Mouse (Mus musculus) forebrain, embryonic 11.5 days (tissue): ENCODE results near the gene Fuca1. TPM values are rescaled to one million over a fixed set of nuclear protein-coding genes. Genes with fewer than 3 reads are reported as not detected.

Experiments
- ATAC-seq: fragments of 200-750 bp; cut with Nextera tagmentation; replicated peaks from 2 replicates; pipeline ENCODE4 v1.8.0; 2017; ENCODE audit warnings: moderate TSS enrichment; ENCODE audit not compliant: low FRiP score
- DNase-seq: peaks from one replicate; pipeline ENCODE4 v3.0.0-alpha.2; 2017; ENCODE audit warnings: low spot score
- H3K27ac ChIP-seq: fragments of 300-500 bp; sonication (generic); 2 replicates; pipeline ENCODE4 v1.5.1; 2014; ENCODE audit warnings: low read depth, low read length
- H3K27me3 ChIP-seq: fragments of 300-500 bp; sonication (generic); 2 replicates; pipeline ENCODE4 v1.6.1; 2014; ENCODE audit warnings: mild to moderate bottlenecking, low read length, mixed read lengths; ENCODE audit not compliant: control insufficient read depth, insufficient read depth
- H3K36me3 ChIP-seq: fragments of 300-500 bp; sonication (generic); 2 replicates; pipeline ENCODE4 v1.6.1; 2014; ENCODE audit warnings: mild to moderate bottlenecking, low read length, moderate library complexity, mixed read lengths; ENCODE audit not compliant: control insufficient read depth, insufficient read depth
- H3K4me1 ChIP-seq: fragments of 300-500 bp; sonication (generic); replicated peaks from 2 replicates; pipeline ENCODE4 v1.6.1; 2014; ENCODE audit warnings: low read length, mixed read lengths; ENCODE audit not compliant: control insufficient read depth, insufficient read depth
- H3K4me2 ChIP-seq: fragments of 300-500 bp; sonication (generic); 2 replicates; pipeline ENCODE4 v1.6.1; 2014; ENCODE audit warnings: low read depth, mild to moderate bottlenecking, low read length, moderate library complexity, mixed read lengths; ENCODE audit not compliant: severe bottlenecking
- H3K4me3 ChIP-seq: fragments of 300-500 bp; sonication (generic); 2 replicates; pipeline ENCODE4 v1.5.1; 2014; ENCODE audit warnings: low read depth, low read length
- H3K9ac ChIP-seq: fragments of 300-500 bp; sonication (generic); 2 replicates; pipeline ENCODE4 v1.6.1; 2014; ENCODE audit warnings: low read length
- H3K9me3 ChIP-seq: fragments of 300-500 bp; sonication (generic); 2 replicates; pipeline ENCODE4 v1.6.1; 2016; ENCODE audit warnings: low read length, mixed read lengths; ENCODE audit not compliant: control insufficient read depth
- WGBS: fragments of 180-500 bp; shearing (Covaris S2); extraction: QIAGEN DNeasy Blood & Tissue Kit; methylation state at CpG from one replicate; pipeline ENCODE4 v1.1.7; 2014; 5-methylcytosine and 5-hydroxymethylcytosine counted together
- polyA plus RNA-seq: library from polyadenylated mRNA; unstranded; fragments of >200 nt; fragmentation: Nextera tagmentation; extraction: Ambion mirVana; gene quantifications from 2 replicates; pipeline ENCODE4 v1.2.1, GENCODE M21; 2014

The Fuca1 gene
- polyA plus RNA-seq, 1 experiment from 2014 or later = 49.2 TPM

GRCm38 (mm10) chr4:135925341-135925740 lies 4.8 kb downstream of the Fuca1 start:
- no peak overlapping the region for H3K27ac ChIP-seq
- WGBS = 91% methylated on average over 5 of the region's 5 CpGs
- H3K9ac ChIP-seq = no peak overlapping the region
- H3K4me2 ChIP-seq = no peak overlapping the region
- no peaks in the 10 kb centered on the region for H3K36me3 ChIP-seq
- no peak for DNase-seq
- peaks cover 7% of the 10 kb centered on the region; the same call in 1 of the 2 replicates for H3K4me1 ChIP-seq
- no peaks in the 10 kb centered on the region for H3K27me3 ChIP-seq
- ATAC-seq = no peak
- H3K9me3 ChIP-seq = no peaks in the 10 kb centered on the region
- no peak overlapping the region for H3K4me3 ChIP-seq

- no peak for ATAC-seq
- no peak for DNase-seq
- Histone ChIP-seq H3K9me3 (no peaks in the 10 kb centered on the region), H3K4me1 (peaks cover 5% of the 10 kb centered on the region; the same call in 1 of the 2 replicates), H3K4me2 (no peak overlapping the region), H3K4me3 (no peak overlapping the region), H3K27me3 (no peaks in the 10 kb centered on the region), H3K9ac (no peak overlapping the region), H3K36me3 (no peaks in the 10 kb centered on the region), H3K27ac (no peak overlapping the region)
- 91% methylated on average over 10 of the region's 10 CpGs for WGBS
Measured at GRCm38 (mm10) chr4:135926195-135926808, 5.8 kb downstream of the Fuca1 start.

- no peaks in the 10 kb centered on the region for H3K27me3 ChIP-seq
- no peak overlapping the region for H3K4me3 ChIP-seq
- 86% methylated on average over 3 of the region's 3 CpGs for WGBS
- DNase-seq (no peak), ATAC-seq (no peak)
- no peaks in the 10 kb centered on the region for H3K36me3 ChIP-seq
- H3K27ac ChIP-seq = no peak overlapping the region
- H3K9ac ChIP-seq = no peak overlapping the region
- no peaks in the 10 kb centered on the region for H3K9me3 ChIP-seq
- H3K4me1 ChIP-seq = peaks cover under 1% of the 10 kb centered on the region; the same call in 1 of the 2 replicates
- no peak overlapping the region for H3K4me2 ChIP-seq
Measured at GRCm38 (mm10) chr4:135926861-135927260, 6.3 kb downstream of the Fuca1 start.

- H3K9me3 ChIP-seq = no peaks in the 10 kb centered on the region
- H3K4me1 ChIP-seq = no peaks in the 10 kb centered on the region
- H3K27me3 ChIP-seq = no peaks in the 10 kb centered on the region
- 90% methylated on average over 9 of the region's 9 CpGs for WGBS
- ATAC-seq (no peak), DNase-seq (no peak)
- H3K36me3 ChIP-seq = no peaks in the 10 kb centered on the region
- no peak overlapping the region for H3K4me3 ChIP-seq
- H3K4me2 ChIP-seq = no peak overlapping the region
- no peak overlapping the region for H3K9ac ChIP-seq
- no peak overlapping the region for H3K27ac ChIP-seq
Measured at GRCm38 (mm10) chr4:135928376-135928775, 7.8 kb downstream of the Fuca1 start.

- Histone ChIP-seq H3K36me3 (no peaks in the 10 kb centered on the region), H3K9me3 (no peaks in the 10 kb centered on the region), H3K4me1 (no peaks in the 10 kb centered on the region), H3K9ac (no peak overlapping the region), H3K4me2 (no peak overlapping the region), H3K4me3 (no peak overlapping the region), H3K27ac (no peak overlapping the region), H3K27me3 (no peaks in the 10 kb centered on the region)
- ATAC-seq = no peak
- WGBS = 95% methylated on average over 5 of the region's 5 CpGs
- no peak for DNase-seq
Measured at GRCm38 (mm10) chr4:135929405-135929804, 8.9 kb downstream of the Fuca1 start.

GRCm38 (mm10) chr4:135929828-135930227 lies 9.3 kb downstream of the Fuca1 start:
- no peak overlapping the region for H3K27ac ChIP-seq
- H3K27me3 ChIP-seq = no peaks in the 10 kb centered on the region
- WGBS = 94% methylated on average over 9 of the region's 9 CpGs
- H3K36me3 ChIP-seq = no peaks in the 10 kb centered on the region
- H3K9me3 ChIP-seq = no peaks in the 10 kb centered on the region
- no peak for DNase-seq
- no peak overlapping the region for H3K9ac ChIP-seq
- no peak overlapping the region for H3K4me2 ChIP-seq
- H3K4me3 ChIP-seq = no peak overlapping the region
- H3K4me1 ChIP-seq = no peaks in the 10 kb centered on the region
- ATAC-seq = no peak

- no peaks in the 10 kb centered on the region for H3K4me1 ChIP-seq
- H3K27ac ChIP-seq = no peak overlapping the region
- no peak overlapping the region for H3K4me2 ChIP-seq
- DNase-seq = no peak
- WGBS = 94% methylated on average over 8 of the region's 8 CpGs
- H3K4me3 ChIP-seq = no peak overlapping the region
- no peak for ATAC-seq
- H3K9ac ChIP-seq = no peak overlapping the region
- H3K9me3 ChIP-seq = no peaks in the 10 kb centered on the region
- H3K36me3 ChIP-seq = no peaks in the 10 kb centered on the region
- H3K27me3 ChIP-seq = no peaks in the 10 kb centered on the region
Measured at GRCm38 (mm10) chr4:135930239-135930638, 9.7 kb downstream of the Fuca1 start.

- 65% methylated on average over 5 of the region's 5 CpGs for WGBS
Measured at GRCm38 (mm10) chr4:135931832-135932231, 11.3 kb downstream of the Fuca1 start.

More at GRCm38 (mm10) chr4:135931832-135932231, 11.3 kb downstream of the Fuca1 start:
- no peaks in the 10 kb centered on the region for H3K27me3 ChIP-seq
- no peaks in the 10 kb centered on the region for H3K9me3 ChIP-seq
- H3K4me2 ChIP-seq = no peak overlapping the region
- H3K36me3 ChIP-seq = no peaks in the 10 kb centered on the region
- H3K9ac ChIP-seq = no peak overlapping the region
- H3K27ac ChIP-seq = no peak overlapping the region
- 0 out of 2 replicates have a peak, but pooled peaks cover 2% of the 10 kb centered on the region for H3K4me1 ChIP-seq
- H3K4me3 ChIP-seq = no peak overlapping the region
- DNase-seq (no peak), ATAC-seq (no peak)
